8 mouse cellular contexts compared by ENCODE assay signal in genomic region chr2:25127206-25127605, GRCm38 (mm10). TPM values are rescaled to one million over a fixed set of nuclear protein-coding genes. Genes with fewer than 3 reads are reported as not detected.
DNase-seq lines count a peak whose midpoint lies in the region; ATAC-seq and TF ChIP-seq lines count a peak whose summit lies in the region.

No protein-coding gene starts in this region.

- peaks cover 18% of the 10 kb centered on the region for H3K4me1 ChIP-seq in intestine, embryonic 16.5 days (ENCODE audit: control insufficient read depth, insufficient read depth, low read length)
- H3K4me1 ChIP-seq in liver, postnatal 0 days (ENCODE audit: insufficient read depth): peaks cover 17% of the 10 kb centered on the region
- H3K4me1 ChIP-seq in neural tube, embryonic 15.5 days: peaks cover 38% of the 10 kb centered on the region

- no peak for TF ChIP-seq EP300 in liver, postnatal 0 days (IDR thresholded peaks at IDR 0.05; ENCODE audit: low read depth)

- H3K4me2 ChIP-seq in intestine, embryonic 16.5 days (ENCODE audit: low read depth, low read length): no peak overlapping the region
- H3K4me2 ChIP-seq in liver, postnatal 0 days (ENCODE audit: low read depth, low read length): no peak overlapping the region
- no peak overlapping the region for H3K4me2 ChIP-seq in neural tube, embryonic 15.5 days

- WGBS in intestine, embryonic 16.5 days: 36% methylated on average over 5 of the region's 5 CpGs
- 36% methylated on average over 5 of the region's 5 CpGs for WGBS in liver, postnatal 0 days (ENCODE audit: insufficient replicate concordance)
- WGBS in neural tube, embryonic 15.5 days: 37% methylated on average over 5 of the region's 5 CpGs

- no peaks in the 10 kb centered on the region for H3K27me3 ChIP-seq in intestine, embryonic 16.5 days (replicated peaks; ENCODE audit: control insufficient read depth, insufficient read depth, low read length)
- H3K27me3 ChIP-seq in liver, postnatal 0 days (ENCODE audit: insufficient read depth, low read length): no peaks in the 10 kb centered on the region
- no peaks in the 10 kb centered on the region for H3K27me3 ChIP-seq in neural tube, embryonic 15.5 days (replicated peaks)

- H3K27ac ChIP-seq in left cerebral cortex, adult 2 months: no peak overlapping the region
- no peak overlapping the region; the same call in 1 of the 2 replicates for H3K27ac ChIP-seq in intestine, embryonic 16.5 days (ENCODE audit: low read length)
- no peak overlapping the region for H3K27ac ChIP-seq in liver, postnatal 0 days (ENCODE audit: low read depth)
- H3K27ac ChIP-seq in neural tube, embryonic 15.5 days (replicated peaks): peak overlapping the region; percentile 76

- H3K36me3 ChIP-seq in intestine, embryonic 16.5 days (ENCODE audit: control insufficient read depth, insufficient read depth, low read length): no peaks in the 10 kb centered on the region
- H3K36me3 ChIP-seq in liver, postnatal 0 days (replicated peaks; ENCODE audit: insufficient read depth, low read length): no peaks in the 10 kb centered on the region
- no peaks in the 10 kb centered on the region for H3K36me3 ChIP-seq in neural tube, embryonic 15.5 days

- peak; percentile 25 to 41 for DNase-seq in left cerebral cortex, adult 2 months (ENCODE audit: extremely low spot score in 1 of 2, low spot score in 2 of 2)
- DNase-seq in left cerebral cortex, postnatal 25 days (ENCODE audit: low spot score in 2 of 2): no peak
- DNase-seq in gastrocnemius, postnatal 36 days: peak; percentile 51 to 54
- DNase-seq in liver, postnatal 0 days: peak; percentile 83
- peak; percentile 70 to 72 for DNase-seq in thymus, postnatal 36 days

- H3K9me3 ChIP-seq in intestine, embryonic 16.5 days (ENCODE audit: control insufficient read depth, low read length): no peaks in the 10 kb centered on the region
- no peaks in the 10 kb centered on the region for H3K9me3 ChIP-seq in liver, postnatal 0 days (ENCODE audit: low read length)
- H3K9me3 ChIP-seq in neural tube, embryonic 15.5 days (replicated peaks): no peaks in the 10 kb centered on the region

- H3K9ac ChIP-seq in intestine, embryonic 16.5 days (ENCODE audit: low read depth, low read length): no peak overlapping the region
- H3K9ac ChIP-seq in liver, postnatal 0 days (replicated peaks): no peak overlapping the region
- H3K9ac ChIP-seq in neural tube, embryonic 15.5 days (replicated peaks): no peak overlapping the region

- no peak overlapping the region for H3K4me3 ChIP-seq in left cerebral cortex, adult 2 months
- no peak overlapping the region for H3K4me3 ChIP-seq in intestine, embryonic 16.5 days (ENCODE audit: low read length)
- no peak overlapping the region for H3K4me3 ChIP-seq in liver, postnatal 0 days (ENCODE audit: low read depth, low read length)
- no peak overlapping the region for H3K4me3 ChIP-seq in neural tube, embryonic 15.5 days (replicated peaks)

- TF ChIP-seq CTCF in left cerebral cortex, adult 2 months (IDR thresholded peaks at IDR 0.05): peak; percentile 74
- TF ChIP-seq CTCF in liver, postnatal 0 days (IDR thresholded peaks at IDR 0.05; ENCODE audit: low read depth): peak; percentile 98

- ATAC-seq in common myeloid progenitor, adult 5-6 weeks (replicated peaks; ENCODE audit: low read depth, poor library complexity, severe bottlenecking): peak; percentile 52
- peak; percentile 75 for ATAC-seq in intestine, embryonic 16.5 days
- peak; percentile 78 for ATAC-seq in liver, postnatal 0 days
- no peak for ATAC-seq in neural tube, embryonic 15.5 days (ENCODE audit: low FRiP score)

- intact Hi-C loops in left cerebral cortex, adult 2 months (cut with DNase I): no loop called here
- intact Hi-C loops in left cerebral cortex, postnatal 25 days (cut with DNase I): loop anchor here (5.0 kb wide), 1 partner anchor 60 kb away; no protein-coding TSS in a partner anchor
- intact Hi-C loops in gastrocnemius, postnatal 36 days (cut with DNase I): loop anchor here (2.0 kb wide), 1 partner anchor 30 kb away; no protein-coding TSS in a partner anchor

RNA-seq across cellular contexts. Expression of gene Noxa1, which starts 32.3 kb away (rescaled TPM):
- not detected for total RNA-seq in left cerebral cortex, adult 2 months (2021)
- total RNA-seq in left cerebral cortex, postnatal 25 days (2021): not detected
- total RNA-seq in common myeloid progenitor, adult 5-6 weeks (2017): 0.09 TPM in 1 of 2 replicates, not detected in the other
- total RNA-seq in gastrocnemius, postnatal 36 days (2021): not detected
- polyA plus RNA-seq in intestine, embryonic 16.5 days (2015; fragmentation: Nextera tagmentation; extraction: Ambion mirVana): 6.5 and 7.9 TPM in 2 replicates
- 0.52 and 0.59 TPM in 2 replicates for polyA plus RNA-seq in liver, postnatal 0 days (2015; fragmentation: Nextera tagmentation; extraction: Ambion mirVana)
- polyA plus RNA-seq in neural tube, embryonic 15.5 days (2015; fragmentation: Nextera tagmentation; extraction: Ambion mirVana): 0.52 TPM in 1 of 2 replicates, not detected in the other

RNA-seq across cellular contexts. Expression of gene Entpd8, which starts 47.1 kb away (rescaled TPM):
- not detected for total RNA-seq in left cerebral cortex, adult 2 months (2021)
- not detected for total RNA-seq in left cerebral cortex, postnatal 25 days (2021)
- total RNA-seq in common myeloid progenitor, adult 5-6 weeks (2017): not detected in 2 replicates
- total RNA-seq in gastrocnemius, postnatal 36 days (2021): under 1 TPM in 1 of 2 experiments, not detected in 1; 0.23 TPM
- polyA plus RNA-seq in intestine, embryonic 16.5 days (2015; fragmentation: Nextera tagmentation; extraction: Ambion mirVana): 14.3 and 16.7 TPM in 2 replicates
- 23.8 and 25.9 TPM in 2 replicates for polyA plus RNA-seq in liver, postnatal 0 days (2015; fragmentation: Nextera tagmentation; extraction: Ambion mirVana)
- 0.43 TPM in 1 of 2 replicates, not detected in the other for polyA plus RNA-seq in neural tube, embryonic 15.5 days (2015; fragmentation: Nextera tagmentation; extraction: Ambion mirVana)

RNA-seq across cellular contexts. Expression of gene Nrarp, which starts 53.4 kb away (rescaled TPM):
- 10 to 100 TPM; 20.2 to 21.7 TPM for total RNA-seq in left cerebral cortex, adult 2 months (2021)
- 10 to 100 TPM; 21.7 to 30.7 TPM for total RNA-seq in left cerebral cortex, postnatal 25 days (2021)
- total RNA-seq in common myeloid progenitor, adult 5-6 weeks (2017): 0.39 and 2.2 TPM in 2 replicates
- total RNA-seq in gastrocnemius, postnatal 36 days (2021): 1 to 10 TPM; 5.9 to 6.7 TPM
- polyA plus RNA-seq in intestine, embryonic 16.5 days (2015; fragmentation: Nextera tagmentation; extraction: Ambion mirVana): 11.0 and 14.4 TPM in 2 replicates
- polyA plus RNA-seq in liver, postnatal 0 days (2015; fragmentation: Nextera tagmentation; extraction: Ambion mirVana): 1.3 and 1.7 TPM in 2 replicates
- 15.0 and 16.8 TPM in 2 replicates for polyA plus RNA-seq in neural tube, embryonic 15.5 days (2015; fragmentation: Nextera tagmentation; extraction: Ambion mirVana)

Comparison
In these comparisons a context has a peak if more than half of its experiments do, and no peak if none do; other contexts are left out.
1. DNase-seq: peak in left cerebral cortex, adult 2 months (2 of 2), gastrocnemius, postnatal 36 days (2 of 2), liver, postnatal 0 days (single experiment) and thymus, postnatal 36 days (2 of 2); none in left cerebral cortex, postnatal 25 days (0 of 2).